Mouse (Mus musculus): ENCODE measurements around the gene Rptor. TPM values are rescaled to one million over a fixed set of nuclear protein-coding genes. Genes with fewer than 3 reads are reported as not detected.

Rptor gene
- polyA plus RNA-seq, 1 experiment from 2014 or later: 9.9 TPM

DNA sequence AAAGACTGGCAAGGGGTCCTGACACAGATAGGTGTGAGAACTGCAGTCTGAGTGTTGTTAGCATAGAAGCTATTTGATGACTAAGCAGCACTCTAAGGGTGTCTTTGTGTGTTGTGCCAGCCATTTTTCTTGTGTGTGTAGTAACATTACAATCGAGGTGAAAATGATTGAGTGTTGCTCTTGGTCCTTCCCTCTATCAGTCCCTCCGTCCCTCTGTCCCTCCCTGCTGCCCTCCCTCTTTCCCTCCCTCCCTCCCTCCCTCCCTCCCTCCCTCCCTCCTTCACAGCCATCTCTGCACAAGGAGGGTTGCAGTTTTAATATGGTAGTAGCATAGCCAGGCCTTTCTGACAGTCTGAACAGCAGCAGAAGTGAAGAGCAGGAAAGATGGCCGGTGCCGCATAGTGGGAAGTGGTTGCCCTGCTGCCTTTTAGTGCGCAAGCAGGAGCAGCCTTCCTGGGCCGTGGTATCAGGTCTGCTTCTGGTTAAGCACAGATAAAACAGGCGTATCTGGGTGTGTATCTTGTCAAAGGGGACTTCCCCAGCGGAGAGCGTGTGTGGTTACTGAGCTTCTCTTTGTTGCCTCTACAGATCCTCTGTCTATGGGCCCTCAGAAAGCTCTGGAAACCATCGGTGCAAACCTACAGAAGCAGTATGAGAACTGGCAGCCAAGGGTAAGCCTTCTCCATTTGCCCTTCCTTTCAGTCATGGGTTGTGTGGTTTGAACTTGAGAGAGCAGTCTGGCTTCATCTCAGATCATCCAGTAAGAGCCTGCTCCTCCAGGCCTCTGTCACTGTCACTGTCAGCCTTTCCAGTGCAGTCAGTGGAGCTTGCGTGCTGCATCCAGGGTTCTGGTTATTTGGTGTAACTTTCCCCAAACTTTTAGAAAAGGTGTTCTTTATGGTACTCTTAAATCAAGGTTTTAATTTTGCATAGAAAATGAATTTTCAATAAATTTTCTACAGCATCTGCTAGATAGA, 68.3 kb downstream of the Rptor start:
- H3K27me3 ChIP-seq (ENCODE audit: control insufficient read depth, insufficient read depth, low read depth, low read length): no peaks in the 10 kb centered on the region
- H3K36me3 ChIP-seq (ENCODE audit: control insufficient read depth, insufficient read depth, low read length): no peaks in the 10 kb centered on the region
- H3K4me3 ChIP-seq (ENCODE audit: low read depth, low read length): no peak overlapping the region
- WGBS: 78% methylated on average over 11 of the region's 11 CpGs
- ATAC-seq: no peak
- H3K9me3 ChIP-seq (replicated peaks; ENCODE audit: control insufficient read depth, low read length, poor library complexity, severe bottlenecking): no peaks in the 10 kb centered on the region
- H3K4me1 ChIP-seq (ENCODE audit: control insufficient read depth, insufficient read depth, low read length): peaks cover 12% of the 10 kb centered on the region
- H3K4me2 ChIP-seq (ENCODE audit: low read length): no peak overlapping the region
- no peak overlapping the region for H3K9ac ChIP-seq (ENCODE audit: low read depth, low read length)
- H3K27ac ChIP-seq (ENCODE audit: low read length): no peak overlapping the region

DNA sequence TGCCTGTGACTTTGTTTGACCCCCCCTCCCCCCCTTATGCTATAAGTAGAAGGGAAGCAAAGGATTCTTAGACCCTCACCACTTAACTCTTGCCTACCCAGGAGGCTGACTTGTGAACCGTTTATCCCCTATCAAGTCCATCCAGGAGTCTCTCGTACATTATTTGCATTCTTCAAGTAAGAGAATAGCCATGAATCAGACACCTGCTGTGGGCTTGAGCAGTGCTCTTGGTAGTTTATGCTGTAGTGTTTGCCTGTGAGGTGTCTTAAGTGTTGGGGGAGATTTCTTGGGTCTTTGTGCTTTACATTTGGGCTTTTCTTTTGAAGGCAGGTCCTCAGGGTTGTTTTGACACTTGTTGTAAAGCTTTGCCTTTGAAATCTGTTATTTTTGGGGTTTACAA, 69.3 kb downstream of the Rptor start:
- Histone ChIP-seq H3K9ac (ENCODE audit: low read depth, low read length) (no peak overlapping the region), H3K4me1 (ENCODE audit: control insufficient read depth, insufficient read depth, low read length) (peaks cover 9% of the 10 kb centered on the region), H3K9me3 (replicated peaks; ENCODE audit: control insufficient read depth, low read length, poor library complexity, severe bottlenecking) (no peaks in the 10 kb centered on the region), H3K36me3 (ENCODE audit: control insufficient read depth, insufficient read depth, low read length) (no peaks in the 10 kb centered on the region), H3K4me2 (ENCODE audit: low read length) (no peak overlapping the region), H3K27ac (ENCODE audit: low read length) (no peak overlapping the region), H3K4me3 (ENCODE audit: low read depth, low read length) (no peak overlapping the region), H3K27me3 (ENCODE audit: control insufficient read depth, insufficient read depth, low read depth, low read length) (no peaks in the 10 kb centered on the region)
- 23% methylated on average over 2 of the region's 2 CpGs for WGBS
- no peak for ATAC-seq

DNA sequence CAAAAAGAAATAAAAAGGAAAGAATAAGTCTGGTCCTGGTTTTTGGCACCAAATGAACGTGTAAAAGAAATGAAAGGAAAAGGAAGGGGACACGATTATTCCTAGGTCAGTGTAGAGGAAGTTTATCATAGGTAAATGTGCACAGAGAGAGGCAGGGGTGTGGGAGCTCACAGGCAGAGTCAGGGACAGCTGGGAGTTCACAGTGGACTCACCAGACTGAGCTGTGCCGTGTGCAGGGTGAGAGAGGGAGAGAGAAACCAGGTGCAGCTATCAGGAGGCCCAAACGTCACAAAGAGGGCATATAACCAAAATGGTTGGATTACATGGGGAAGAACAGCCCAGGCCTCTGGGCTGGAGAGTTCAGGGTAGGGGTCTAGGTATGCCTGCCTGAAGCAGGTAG, 70.1 kb downstream of the Rptor start:
- H3K4me2 ChIP-seq (ENCODE audit: low read length): no peak overlapping the region
- no peak for ATAC-seq
- WGBS: 76% methylated on average over 4 of the region's 4 CpGs
- H3K27ac ChIP-seq (ENCODE audit: low read length): no peak overlapping the region
- H3K27me3 ChIP-seq (ENCODE audit: control insufficient read depth, insufficient read depth, low read depth, low read length): no peaks in the 10 kb centered on the region
- H3K4me3 ChIP-seq (ENCODE audit: low read depth, low read length): no peak overlapping the region
- peaks cover 9% of the 10 kb centered on the region for H3K4me1 ChIP-seq (ENCODE audit: control insufficient read depth, insufficient read depth, low read length)
- H3K9me3 ChIP-seq (replicated peaks; ENCODE audit: control insufficient read depth, low read length, poor library complexity, severe bottlenecking): no peaks in the 10 kb centered on the region
- H3K36me3 ChIP-seq (ENCODE audit: control insufficient read depth, insufficient read depth, low read length): no peaks in the 10 kb centered on the region
- H3K9ac ChIP-seq (ENCODE audit: low read depth, low read length): no peak overlapping the region

GRCm38 (mm10) chr11:119674835-119675234, 72.1 kb downstream of the Rptor start:
- no peak overlapping the region for H3K4me2 ChIP-seq (ENCODE audit: low read length)
- peaks cover 9% of the 10 kb centered on the region for H3K4me1 ChIP-seq (ENCODE audit: control insufficient read depth, insufficient read depth, low read length)
- H3K36me3 ChIP-seq (ENCODE audit: control insufficient read depth, insufficient read depth, low read length): no peaks in the 10 kb centered on the region
- no peak overlapping the region for H3K4me3 ChIP-seq (ENCODE audit: low read depth, low read length)
- WGBS: 67% methylated on average over 4 of the region's 4 CpGs
- no peak overlapping the region for H3K27ac ChIP-seq (ENCODE audit: low read length)
- no peaks in the 10 kb centered on the region for H3K27me3 ChIP-seq (ENCODE audit: control insufficient read depth, insufficient read depth, low read depth, low read length)
- H3K9me3 ChIP-seq (replicated peaks; ENCODE audit: control insufficient read depth, low read length, poor library complexity, severe bottlenecking): no peaks in the 10 kb centered on the region
- peak overlapping the region; percentile 23; the same call in 1 of the 2 replicates for H3K9ac ChIP-seq (ENCODE audit: low read depth, low read length)
- no peak for ATAC-seq

DNA sequence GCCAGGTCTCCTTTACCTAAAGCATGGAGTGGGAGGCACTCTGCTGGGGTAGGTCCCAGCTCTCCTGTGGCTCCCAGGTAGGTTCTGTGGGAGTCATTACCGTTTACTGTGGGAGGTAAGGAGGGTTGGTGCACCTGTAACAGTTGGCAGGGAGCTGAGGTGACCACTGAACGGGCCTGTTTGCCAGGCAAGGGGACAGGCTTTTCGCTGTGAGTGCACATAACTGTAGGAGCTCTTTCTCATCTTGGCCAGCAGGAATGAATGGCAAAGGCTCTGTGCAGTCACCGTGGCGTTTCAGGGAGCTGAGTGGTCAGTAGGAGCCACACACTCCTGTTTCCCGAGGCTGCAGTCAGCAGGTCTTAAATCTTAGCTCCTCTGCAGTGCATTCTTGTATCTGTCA, 72.8 kb downstream of the Rptor start:
- no peak overlapping the region for H3K27ac ChIP-seq (ENCODE audit: low read length)
- no peaks in the 10 kb centered on the region for H3K9me3 ChIP-seq (replicated peaks; ENCODE audit: control insufficient read depth, low read length, poor library complexity, severe bottlenecking)
- H3K27me3 ChIP-seq (ENCODE audit: control insufficient read depth, insufficient read depth, low read depth, low read length): no peaks in the 10 kb centered on the region
- peaks cover 9% of the 10 kb centered on the region for H3K4me1 ChIP-seq (ENCODE audit: control insufficient read depth, insufficient read depth, low read length)
- H3K4me3 ChIP-seq (ENCODE audit: low read depth, low read length): no peak overlapping the region
- no peak overlapping the region for H3K4me2 ChIP-seq (ENCODE audit: low read length)
- 86% methylated on average over 6 of the region's 6 CpGs for WGBS
- H3K36me3 ChIP-seq (ENCODE audit: control insufficient read depth, insufficient read depth, low read length): no peaks in the 10 kb centered on the region
- no peak overlapping the region for H3K9ac ChIP-seq (ENCODE audit: low read depth, low read length)
- ATAC-seq: no peak

DNA sequence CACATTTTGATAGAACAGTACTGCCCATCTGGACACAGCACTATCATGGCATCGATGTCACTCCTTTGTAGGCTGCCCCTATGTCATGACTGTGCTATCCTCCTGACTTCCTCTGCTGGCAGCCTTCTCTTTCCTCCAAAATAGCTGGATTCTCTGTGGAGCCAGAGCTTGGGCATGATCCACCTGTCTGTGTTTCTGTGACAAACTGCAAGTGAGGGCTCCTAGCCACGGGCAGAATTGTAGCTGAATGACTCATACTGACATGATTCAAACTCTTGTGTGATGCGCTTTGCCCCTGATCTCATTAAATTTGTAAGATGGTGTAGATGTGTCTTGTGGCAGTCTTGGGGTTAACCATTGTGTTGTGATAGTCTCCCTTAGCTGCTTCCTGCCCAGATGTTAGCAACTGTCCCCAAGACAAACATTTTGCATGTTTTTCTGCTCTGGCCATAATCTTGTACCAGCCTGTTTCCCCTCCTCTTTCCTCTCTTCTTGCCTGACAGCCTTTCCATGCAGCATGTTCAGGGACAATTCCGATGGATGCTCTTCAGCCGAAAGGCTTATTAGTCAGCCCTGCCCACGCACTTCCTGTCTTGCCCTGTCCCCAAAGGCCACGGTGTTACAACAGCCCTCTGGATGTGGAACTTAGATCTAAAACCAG, 74.2 kb downstream of the Rptor start:
- no peak overlapping the region for H3K27ac ChIP-seq (ENCODE audit: low read length)
- no peak overlapping the region for H3K9ac ChIP-seq (ENCODE audit: low read depth, low read length)
- ATAC-seq: no peak
- no peak overlapping the region for H3K4me2 ChIP-seq (ENCODE audit: low read length)
- peaks cover 12% of the 10 kb centered on the region for H3K4me1 ChIP-seq (ENCODE audit: control insufficient read depth, insufficient read depth, low read length)
- no peak overlapping the region for H3K4me3 ChIP-seq (ENCODE audit: low read depth, low read length)
- no peaks in the 10 kb centered on the region for H3K36me3 ChIP-seq (ENCODE audit: control insufficient read depth, insufficient read depth, low read length)
- H3K27me3 ChIP-seq (ENCODE audit: control insufficient read depth, insufficient read depth, low read depth, low read length): no peaks in the 10 kb centered on the region
- H3K9me3 ChIP-seq (replicated peaks; ENCODE audit: control insufficient read depth, low read length, poor library complexity, severe bottlenecking): no peaks in the 10 kb centered on the region
- 79% methylated on average over 7 of the region's 7 CpGs for WGBS

- Histone ChIP-seq H3K27me3 (ENCODE audit: control insufficient read depth, insufficient read depth, low read depth, low read length) (no peaks in the 10 kb centered on the region), H3K36me3 (ENCODE audit: control insufficient read depth, insufficient read depth, low read length) (no peaks in the 10 kb centered on the region), H3K4me2 (ENCODE audit: low read length) (no peak overlapping the region), H3K4me1 (ENCODE audit: control insufficient read depth, insufficient read depth, low read length) (peaks cover 12% of the 10 kb centered on the region), H3K9me3 (replicated peaks; ENCODE audit: control insufficient read depth, low read length, poor library complexity, severe bottlenecking) (no peaks in the 10 kb centered on the region), H3K4me3 (ENCODE audit: low read depth, low read length) (no peak overlapping the region), H3K27ac (ENCODE audit: low read length) (no peak overlapping the region), H3K9ac (ENCODE audit: low read depth, low read length) (no peak overlapping the region)
- WGBS: 91% methylated on average over 5 of the region's 5 CpGs
- ATAC-seq: no peak
Observed at GRCm38 (mm10) chr11:119678427-119678826, 75.7 kb downstream of the Rptor start.

GRCm38 (mm10) chr11:119680735-119681134, 78.0 kb downstream of the Rptor start:
- Histone ChIP-seq H3K36me3 (ENCODE audit: control insufficient read depth, insufficient read depth, low read length) (no peaks in the 10 kb centered on the region), H3K4me3 (ENCODE audit: low read depth, low read length) (no peak overlapping the region), H3K4me2 (ENCODE audit: low read length) (no peak overlapping the region), H3K27ac (ENCODE audit: low read length) (no peak overlapping the region), H3K9ac (ENCODE audit: low read depth, low read length) (no peak overlapping the region), H3K4me1 (ENCODE audit: control insufficient read depth, insufficient read depth, low read length) (peaks cover 14% of the 10 kb centered on the region), H3K27me3 (ENCODE audit: control insufficient read depth, insufficient read depth, low read depth, low read length) (no peaks in the 10 kb centered on the region), H3K9me3 (replicated peaks; ENCODE audit: control insufficient read depth, low read length, poor library complexity, severe bottlenecking) (no peaks in the 10 kb centered on the region)
- 63% methylated on average over 2 of the region's 2 CpGs for WGBS
- ATAC-seq: no peak

DNA sequence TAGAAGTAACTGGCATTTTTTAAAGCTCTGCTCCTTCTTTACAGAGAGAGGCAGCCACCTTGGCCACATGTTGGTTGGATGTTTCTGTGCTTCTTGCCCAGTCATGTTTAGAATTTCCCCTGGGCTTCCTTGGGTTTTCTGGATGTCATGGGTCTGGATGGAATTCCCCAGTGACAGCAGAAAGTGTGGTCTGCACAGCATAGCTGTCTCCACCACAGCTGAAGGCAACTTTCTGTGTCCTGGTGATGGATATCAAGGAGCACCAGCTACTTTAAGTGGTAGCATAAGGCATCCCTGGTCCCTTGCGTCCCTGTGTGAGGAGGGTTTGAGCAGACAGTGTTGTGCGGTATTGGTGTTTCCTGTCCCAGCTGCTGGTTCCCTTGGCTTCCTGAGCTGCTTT, 79.6 kb downstream of the Rptor start:
- Histone ChIP-seq H3K9ac (ENCODE audit: low read depth, low read length) (no peak overlapping the region), H3K4me1 (ENCODE audit: control insufficient read depth, insufficient read depth, low read length) (peaks cover 15% of the 10 kb centered on the region), H3K4me3 (ENCODE audit: low read depth, low read length) (no peak overlapping the region), H3K27me3 (ENCODE audit: control insufficient read depth, insufficient read depth, low read depth, low read length) (no peaks in the 10 kb centered on the region), H3K27ac (ENCODE audit: low read length) (no peak overlapping the region), H3K9me3 (replicated peaks; ENCODE audit: control insufficient read depth, low read length, poor library complexity, severe bottlenecking) (no peaks in the 10 kb centered on the region), H3K36me3 (ENCODE audit: control insufficient read depth, insufficient read depth, low read length) (no peaks in the 10 kb centered on the region), H3K4me2 (ENCODE audit: low read length) (no peak overlapping the region)
- ATAC-seq: no peak
- 97% methylated on average over 2 of the region's 2 CpGs for WGBS

Data from midbrain, embryonic 16.5 days (tissue).